Mouse (Mus musculus) gastrocnemius, postnatal 36 days (tissue): Measurements from ENCODE around the gene Hpse2. TPM values are rescaled to one million over a fixed set of nuclear protein-coding genes. Genes with fewer than 3 reads are reported as not detected.
"Not testable (repeated sequence)": the region's sequence is repeated elsewhere in the genome, so short reads cannot be mapped to it uniquely, and the experiment has no call there.

Source experiments
- DNase-seq, 2 experiments: peaks; one replicate each; pipeline ENCODE4 v3.0.0; 2022
- intact Hi-C: fragments of 180-260 bp; cut with DNase I; formaldehyde crosslinking; loops from one replicate; pipeline ENCODE4 v1.15.1; 2025
- total RNA-seq, 2 experiments: library from RNA; stranded (reverse); gene quantifications; 2 replicates each; pipeline ENCODE4 v1.2.3; 2021

The Hpse2 gene
- total RNA-seq, 2 experiments from 2014 or later: not detected

DNA sequence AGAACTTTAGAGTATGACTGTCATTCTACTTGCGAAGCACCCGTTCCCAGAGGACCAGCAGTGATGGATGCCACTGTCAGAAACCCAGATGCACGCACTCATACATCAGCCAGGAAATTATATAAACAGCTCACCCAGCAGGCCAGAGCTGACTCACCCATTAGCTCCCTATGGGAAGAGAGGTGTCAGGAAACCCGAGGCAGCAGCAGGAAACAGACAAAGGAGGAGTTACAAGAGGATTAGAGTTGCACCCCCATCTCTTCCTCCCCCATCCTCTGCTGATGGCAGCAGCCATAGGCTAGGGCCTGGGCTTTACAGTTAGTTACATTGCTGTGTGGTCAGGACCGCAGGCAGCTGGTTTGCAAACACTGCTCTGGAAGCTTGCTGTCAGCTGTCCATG is 599.8 kb downstream of the Hpse2 start:
- intact Hi-C loops: no loop called here
- no peak for DNase-seq

DNA sequence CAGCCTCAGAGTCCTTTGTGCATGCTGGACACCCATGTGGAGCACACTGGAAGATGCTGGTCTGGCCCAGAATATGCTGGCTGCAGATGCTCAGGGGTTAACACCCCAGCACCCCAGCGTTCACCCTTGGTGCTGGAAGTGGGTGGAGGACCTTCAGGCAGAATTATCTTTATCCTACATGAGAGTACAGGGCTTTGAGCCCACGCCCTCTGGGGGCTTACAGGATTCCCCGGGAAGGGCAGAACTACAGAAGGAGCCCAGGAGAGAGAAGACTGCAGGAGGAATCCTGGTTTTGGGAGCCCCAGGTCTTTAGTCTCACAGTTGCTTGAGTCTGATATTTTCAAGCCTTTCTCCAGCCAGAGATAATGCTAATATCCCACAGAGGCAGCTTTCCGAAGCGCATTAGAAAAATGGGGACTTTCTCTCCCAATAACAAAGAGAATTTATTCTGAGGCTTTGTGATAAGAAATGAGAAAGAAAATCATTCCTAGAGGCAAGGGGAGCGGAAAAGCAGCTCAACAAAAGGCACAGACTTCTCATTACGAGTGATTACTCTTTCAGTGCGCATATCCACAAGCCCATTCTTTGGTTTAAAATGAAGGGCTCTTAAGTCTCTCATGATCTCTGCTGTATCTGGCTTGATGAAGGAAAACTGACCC is 602.5 kb downstream of the Hpse2 start:
- intact Hi-C loops: no loop called here
- no peak for DNase-seq

DNA sequence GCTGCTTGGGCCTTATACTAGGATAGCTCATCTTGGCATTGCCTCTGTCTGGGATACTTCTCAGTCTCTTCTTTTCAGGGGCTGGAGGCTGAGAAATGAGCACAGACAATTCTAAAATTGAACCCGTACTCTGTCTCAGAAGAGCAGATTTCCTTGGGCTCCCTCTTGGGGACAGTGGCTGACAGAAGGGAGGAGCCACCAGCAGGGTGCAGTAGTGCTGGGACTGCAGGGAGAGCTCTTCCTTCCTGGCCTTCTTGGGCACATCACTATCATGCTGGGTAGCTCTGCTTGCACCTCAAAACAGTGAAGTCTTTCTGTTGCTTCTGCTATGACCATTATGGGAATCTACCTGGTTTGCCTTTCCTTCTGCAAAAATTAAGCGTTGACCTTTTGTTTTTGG is 603.0 kb downstream of the Hpse2 start:
- intact Hi-C loops: no loop called here

DNA sequence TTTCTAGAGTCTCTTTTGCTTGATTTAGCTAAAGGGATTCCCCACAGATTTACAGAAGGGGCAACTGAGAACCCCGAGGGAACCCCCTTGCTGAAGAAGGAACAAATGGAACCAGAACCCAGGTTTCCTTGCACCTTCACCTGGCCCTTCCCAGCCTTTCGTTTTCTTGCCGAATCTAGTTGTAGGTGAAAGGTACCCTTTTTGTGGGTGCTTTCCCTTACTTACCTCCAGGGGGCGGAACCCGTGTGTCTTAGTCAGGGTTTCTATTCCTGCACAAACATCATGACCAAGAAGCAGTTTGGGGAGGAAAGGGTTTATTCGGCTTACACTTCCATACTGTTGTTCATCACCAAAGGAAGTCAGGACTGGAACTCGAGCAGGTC is 608.0 kb downstream of the Hpse2 start:
- DNase-seq, intact Hi-C loops: not testable (repeated sequence)

More for the DNA sequence above, 603.0 kb downstream of the Hpse2 start:
- no peak for DNase-seq

DNA sequence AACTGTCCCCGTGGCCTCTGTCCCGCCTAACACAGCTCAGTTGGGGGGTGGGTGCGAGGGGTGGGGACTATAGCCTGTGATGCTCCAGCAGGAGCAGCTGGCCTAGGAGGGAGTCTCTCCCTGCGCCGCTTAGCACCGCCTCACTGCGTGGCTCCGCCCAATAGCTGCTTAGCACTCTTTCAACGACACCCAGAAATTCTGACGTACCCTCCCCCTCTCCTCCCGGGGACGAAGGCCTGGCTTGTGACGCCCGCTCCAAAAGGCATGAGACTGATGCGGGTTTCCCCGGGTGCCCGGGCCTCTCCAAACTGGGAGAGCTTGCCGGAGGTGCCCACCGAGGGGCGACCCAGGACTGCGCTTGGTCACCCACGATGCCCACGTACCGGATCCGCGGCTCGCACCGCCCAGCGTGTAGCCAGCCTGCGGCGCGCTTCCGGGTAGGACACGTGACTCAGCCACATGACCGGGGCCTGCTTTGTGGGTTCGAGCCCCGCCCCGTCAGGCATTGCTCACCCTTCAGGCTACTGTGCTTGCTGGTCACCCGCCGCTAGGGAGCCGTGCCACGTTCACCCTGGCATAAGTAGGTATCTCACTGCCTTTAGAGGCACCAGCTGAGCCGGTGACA is 608.5 kb downstream of the Hpse2 start, which contains the start of gene Hps1:
Gene Hps1, minus strand, starts transcription at position 448 of the 625 bp plus-strand sequence.
- intact Hi-C loops: loop anchor here (5.0 kb wide), 1 partner anchor 122 kb away; no protein-coding TSS in a partner anchor
- DNase-seq: peak; percentile 78 to 84

DNA sequence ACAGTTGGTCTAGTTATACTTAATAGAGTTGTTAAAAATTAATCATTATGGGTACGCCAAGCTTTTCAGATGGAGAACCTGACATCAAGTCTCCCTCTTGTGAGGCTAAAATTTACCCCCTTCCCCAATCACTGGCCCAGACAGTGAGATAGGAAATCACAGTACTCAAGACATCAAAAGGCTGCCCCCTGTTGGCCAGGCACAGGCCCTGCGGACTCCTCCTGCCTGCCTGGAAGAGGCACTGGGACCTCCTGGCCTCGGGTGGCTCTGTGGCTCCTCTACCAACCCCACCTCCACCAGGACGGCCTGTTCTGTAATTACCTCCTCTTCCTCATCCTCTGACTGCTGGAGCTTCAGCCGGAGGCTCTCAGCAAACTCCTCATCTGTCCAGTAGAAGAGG is 610.4 kb downstream of the Hpse2 start:
- intact Hi-C loops: loop anchor here (5.0 kb wide), 1 partner anchor 120 kb away; no protein-coding TSS in a partner anchor
- no peak for DNase-seq

DNA sequence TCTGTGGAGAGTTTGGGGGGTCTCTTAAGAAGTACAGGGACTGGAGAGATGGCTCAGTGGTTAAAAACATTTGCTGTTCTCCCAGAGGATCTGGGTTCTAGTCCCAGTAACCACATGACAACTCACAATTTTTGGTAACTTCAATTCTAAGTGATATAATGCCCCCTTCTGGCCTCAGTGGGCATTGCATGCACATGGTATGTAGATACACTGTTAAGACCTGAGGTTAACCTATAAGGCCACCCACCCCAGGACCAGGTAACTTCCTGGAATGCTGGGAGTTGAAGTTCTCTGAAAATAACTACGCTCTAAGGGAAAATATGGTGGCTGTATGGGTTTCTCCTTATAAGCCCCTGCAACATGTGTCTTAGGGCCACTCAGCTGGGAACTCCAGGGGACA is 611.3 kb downstream of the Hpse2 start:
- no peak for DNase-seq
- intact Hi-C loops: loop anchor here (5.0 kb wide), 1 partner anchor 120 kb away; no protein-coding TSS in a partner anchor

DNA sequence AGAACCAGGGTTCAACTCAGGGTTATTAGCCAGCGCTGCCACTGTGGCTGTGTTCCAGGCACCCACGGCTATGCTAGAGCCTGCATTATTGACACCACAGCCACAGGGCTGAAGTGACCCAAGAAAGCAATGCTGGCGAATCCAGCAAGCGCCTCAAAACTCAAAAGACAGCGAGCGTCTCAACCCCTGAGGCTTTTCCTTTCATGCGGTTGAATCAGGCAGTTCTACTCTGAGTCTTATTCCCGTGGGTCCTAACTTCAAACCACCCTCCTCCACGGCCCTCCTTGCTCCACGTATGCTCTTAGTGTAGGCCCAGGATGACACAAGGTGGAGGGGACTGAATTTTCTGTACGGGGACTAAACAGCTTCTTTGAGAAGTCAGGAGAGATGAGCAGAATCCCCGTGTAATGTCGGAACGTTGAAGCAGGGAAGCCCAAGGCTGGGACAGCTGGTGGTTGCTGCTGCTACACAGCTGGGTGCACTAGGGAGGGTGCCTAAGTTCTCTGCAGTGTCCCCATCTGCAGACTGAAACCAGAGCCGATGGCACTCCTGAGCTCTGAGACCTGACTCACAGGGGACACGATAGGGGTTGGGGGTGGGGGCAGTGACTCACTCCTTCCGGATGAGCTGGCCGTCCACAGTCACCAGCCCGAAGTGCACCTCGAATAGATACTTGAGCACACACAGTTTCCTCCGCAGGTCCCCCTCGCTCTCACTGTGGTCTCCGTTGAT is 617.8 kb downstream of the Hpse2 start:
- intact Hi-C loops: no loop called here
- no peak for DNase-seq

DNA sequence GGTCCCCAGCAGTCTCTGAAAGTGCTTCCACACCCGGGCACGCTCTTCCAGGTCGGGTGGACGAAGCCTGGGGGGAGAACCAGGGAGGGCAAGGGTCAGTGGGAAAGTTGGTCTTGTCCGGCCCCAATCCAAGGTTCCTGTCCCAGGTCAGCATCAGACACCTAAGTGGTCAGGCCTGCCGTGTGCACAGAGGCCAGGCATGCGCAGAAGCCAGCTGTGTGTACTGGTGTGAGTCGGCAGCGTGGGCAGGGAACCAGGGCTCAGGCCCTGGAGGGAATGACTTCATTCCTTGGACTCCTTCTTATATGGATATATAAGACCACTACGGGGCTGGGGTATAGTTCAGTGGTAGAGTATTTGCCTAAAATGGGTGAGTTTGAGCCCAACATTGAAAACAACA is 618.5 kb downstream of the Hpse2 start:
- no peak for DNase-seq
- intact Hi-C loops: no loop called here

DNA sequence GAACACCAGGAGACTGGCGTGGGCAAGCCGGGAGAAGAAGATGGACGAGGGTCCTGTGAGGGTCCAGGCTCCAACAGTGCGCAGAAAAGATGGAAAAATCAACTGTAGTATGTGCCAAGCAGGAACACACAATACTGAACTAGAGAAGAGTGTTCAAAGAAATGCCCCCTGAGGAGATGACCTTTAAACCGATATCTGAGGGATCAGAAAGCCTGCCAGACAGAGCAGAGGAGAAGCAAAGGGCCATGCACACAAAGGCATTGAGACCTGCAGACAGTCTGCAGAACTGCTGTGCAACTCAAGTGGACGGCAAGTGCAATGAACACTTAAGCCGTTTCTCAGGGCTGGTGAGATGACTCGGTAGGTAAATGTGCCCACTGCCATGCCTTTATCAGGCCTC is 620.8 kb downstream of the Hpse2 start:
- intact Hi-C loops: no loop called here
- DNase-seq: no peak

DNA sequence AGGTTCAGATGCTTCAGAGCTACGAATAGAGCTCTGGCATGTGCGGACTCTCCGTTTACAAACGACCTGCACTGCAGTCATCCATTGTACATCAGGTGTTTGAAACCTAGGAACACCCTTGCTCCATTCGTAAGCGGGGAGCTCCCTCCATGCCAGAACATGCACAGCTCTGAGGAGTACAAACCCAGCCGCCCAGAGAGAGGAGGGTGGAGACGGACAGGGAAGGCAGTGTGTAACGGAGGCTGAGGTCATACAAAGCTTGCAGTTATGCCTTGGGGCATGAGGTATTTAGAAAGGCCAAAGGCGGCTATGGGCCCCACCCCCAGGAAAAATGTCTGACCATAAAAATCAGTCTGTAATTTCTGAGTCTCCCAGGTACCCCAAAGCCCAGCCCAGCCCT is 623.8 kb downstream of the Hpse2 start:
- intact Hi-C loops: no loop called here
- peak in 1 of 2 experiments; percentile 10 for DNase-seq

DNA sequence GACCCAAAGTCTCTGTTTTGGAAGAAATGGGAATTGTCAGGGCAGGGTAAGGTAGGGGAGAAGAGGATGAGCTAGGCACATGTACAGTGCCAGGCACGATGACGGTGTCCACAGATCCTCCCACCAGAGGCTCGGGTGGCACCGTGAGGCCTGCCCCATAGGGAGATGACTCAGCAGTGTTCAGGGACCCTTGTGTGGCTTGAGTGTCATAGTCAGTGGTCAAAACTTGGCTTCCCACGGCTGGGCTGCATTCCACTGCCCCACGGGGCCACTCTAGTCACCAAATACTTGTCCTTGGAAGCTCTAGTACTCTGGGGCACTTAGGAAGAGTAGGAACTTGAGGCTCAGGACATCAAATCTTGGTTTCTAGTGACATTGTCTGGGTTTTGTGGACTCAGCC is 631.5 kb downstream of the Hpse2 start:
- intact Hi-C loops: loop anchor here (10.0 kb wide), 1 partner anchor 242 kb away; the partner anchor contains the start of gene R3hcc1l
- DNase-seq: no peak

DNA sequence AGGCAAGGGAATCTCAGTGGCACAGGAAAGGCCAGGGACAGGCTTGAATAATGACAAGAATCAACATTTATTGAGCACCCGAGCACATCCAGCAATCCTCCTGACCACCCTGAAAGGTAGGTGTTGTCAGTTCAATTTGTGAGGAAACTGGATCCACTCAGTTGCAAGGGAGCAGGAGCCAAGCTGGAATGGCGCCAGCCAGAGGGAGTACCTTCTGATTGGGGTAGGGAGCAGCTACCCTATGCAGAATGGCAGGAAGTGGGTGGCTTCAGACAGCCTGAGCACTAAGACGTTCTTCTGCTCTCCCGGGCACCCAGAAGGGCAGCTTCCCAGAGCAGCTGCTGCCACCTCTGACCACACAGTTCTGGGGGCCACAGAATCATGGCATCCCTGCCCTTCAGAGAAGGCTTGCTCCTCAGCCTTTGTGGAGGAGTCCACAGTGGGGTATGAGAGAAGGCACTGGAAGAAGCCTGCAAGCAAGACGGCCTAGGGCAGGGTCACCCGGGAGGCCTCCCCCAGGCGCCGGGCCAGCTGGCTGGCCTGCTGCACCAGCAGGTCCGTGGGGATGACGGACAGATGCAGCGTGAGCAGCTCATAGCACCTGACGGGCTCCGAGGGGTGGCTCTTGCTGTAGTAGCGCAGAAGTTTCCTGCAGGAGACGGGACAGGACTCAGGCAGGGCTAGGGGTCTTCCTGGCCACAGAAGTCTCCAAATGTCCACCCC is 632.8 kb downstream of the Hpse2 start:
- DNase-seq: no peak
- intact Hi-C loops: loop anchor here (10.0 kb wide), 1 partner anchor 241 kb away; the partner anchor contains the start of gene R3hcc1l

DNA sequence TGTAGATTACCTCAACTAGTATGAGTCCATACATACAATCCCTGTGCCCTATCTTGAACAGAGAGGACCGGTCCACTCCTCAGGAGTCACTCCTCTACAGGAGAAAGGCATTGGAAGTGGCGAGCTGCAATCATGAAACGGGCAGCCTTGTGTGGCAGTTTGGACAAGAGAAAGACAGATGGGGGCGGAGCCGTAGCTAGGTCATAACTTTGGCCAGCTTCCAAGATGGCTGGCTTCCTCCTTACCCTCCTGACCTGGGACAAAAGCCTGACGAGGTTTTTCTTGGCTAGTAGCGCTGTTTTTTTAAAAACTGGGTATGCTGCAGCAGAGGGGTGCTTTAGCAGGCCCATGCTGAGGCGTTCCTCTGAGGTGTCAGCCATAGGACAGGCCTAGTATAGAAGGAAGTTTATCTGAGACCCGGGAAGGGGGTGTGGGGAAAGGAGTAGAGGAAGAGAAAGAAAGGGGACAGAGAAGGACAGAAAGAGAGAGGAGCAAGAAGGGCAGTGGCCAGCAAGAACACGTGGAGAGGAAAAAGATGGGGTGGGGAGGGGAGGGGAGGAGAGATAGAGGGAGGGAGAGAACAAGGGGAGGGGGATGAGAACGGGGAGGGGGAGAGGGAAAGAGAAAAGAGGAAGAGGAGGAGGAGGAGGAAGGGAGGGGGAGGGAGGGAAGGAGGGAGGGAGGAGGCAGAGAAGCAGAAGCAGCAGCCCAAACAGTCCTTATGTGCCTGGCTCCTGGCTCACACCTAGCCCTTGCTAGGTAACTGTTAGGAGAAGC is 634.8 kb downstream of the Hpse2 start:
- intact Hi-C loops: loop anchor here (10.0 kb wide), 1 partner anchor 239 kb away; the partner anchor contains the start of gene R3hcc1l
- DNase-seq: peak; percentile 60 to 64

DNA sequence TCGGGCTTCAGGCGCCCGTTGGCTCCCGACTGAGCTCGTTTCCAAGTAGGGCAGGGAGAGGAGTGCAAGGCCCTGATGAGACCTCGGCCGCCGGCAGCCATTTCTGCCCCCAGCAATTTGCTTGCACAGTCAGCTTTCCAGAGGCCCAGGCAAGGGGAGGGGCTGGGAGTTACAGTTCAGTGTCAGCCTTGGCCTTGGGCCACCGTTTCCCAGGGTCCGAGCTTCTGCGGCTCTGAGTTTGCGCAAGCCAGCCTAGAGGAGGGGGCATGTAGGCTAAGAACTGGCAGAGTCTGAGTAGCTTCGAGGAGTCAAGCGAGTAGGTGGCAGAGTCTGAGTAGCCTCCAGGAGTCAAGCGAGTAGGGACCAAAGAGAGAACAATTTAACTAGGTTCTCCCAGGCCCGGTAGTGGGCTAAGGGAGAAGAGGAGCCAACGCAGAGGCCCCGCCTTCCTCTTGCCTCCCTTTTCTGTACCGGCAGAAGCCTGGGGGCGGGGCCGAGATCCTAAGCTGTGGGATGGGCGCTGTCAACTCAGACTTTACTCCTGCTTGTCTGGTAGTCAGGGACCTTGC is 635.7 kb downstream of the Hpse2 start, which contains the start of gene Pyroxd2:
Gene Pyroxd2, minus strand, starts transcription at position 413 of the 569 bp plus-strand sequence.
- peak; percentile 71 to 74 for DNase-seq
- intact Hi-C loops: loop anchor here (10.0 kb wide), 1 partner anchor 238 kb away; the partner anchor contains the start of gene R3hcc1l

DNA sequence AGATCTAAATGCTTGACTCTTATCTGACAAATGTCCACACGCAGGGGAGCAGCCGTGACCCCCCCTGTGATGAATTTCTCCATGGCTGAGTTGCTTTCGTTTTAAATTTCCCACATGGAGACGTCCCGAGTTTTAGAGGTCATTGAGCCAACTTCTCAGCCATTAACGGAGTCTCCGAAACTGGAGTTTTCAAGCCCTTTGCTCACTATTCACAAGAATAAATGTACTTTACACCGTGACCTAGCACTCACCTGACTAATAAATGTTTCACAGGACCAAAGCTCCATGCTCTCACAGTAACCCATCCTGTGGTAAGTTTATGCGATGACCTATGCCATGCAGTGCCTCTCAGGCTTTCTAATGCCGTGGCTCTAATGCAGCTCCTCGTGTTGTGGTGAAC is 638.0 kb downstream of the Hpse2 start:
- no peak for DNase-seq
- intact Hi-C loops: loop anchor here (10.0 kb wide), 1 partner anchor 235 kb away; the partner anchor contains the start of gene R3hcc1l

DNA sequence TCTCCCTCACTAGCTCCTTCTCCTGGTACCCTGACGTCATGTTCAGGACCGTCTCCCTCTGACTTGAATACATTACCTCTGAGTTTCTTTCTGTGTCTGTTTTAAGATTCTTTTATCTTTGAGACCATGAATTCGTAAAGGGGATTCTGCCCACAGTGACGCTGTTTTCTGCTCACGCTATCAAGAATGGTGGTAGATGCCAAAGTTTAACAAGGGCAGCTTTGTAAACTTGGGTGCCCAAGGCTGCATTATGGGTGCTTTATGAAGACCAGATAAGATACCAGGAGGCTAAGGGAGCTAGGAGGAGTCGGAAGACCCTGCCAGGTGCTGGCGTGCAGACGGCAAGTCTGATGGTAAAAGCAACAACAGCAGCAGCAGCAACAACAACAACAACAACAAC is 641.5 kb downstream of the Hpse2 start:
- no peak for DNase-seq
- intact Hi-C loops: loop anchor here (5.0 kb wide), 1 partner anchor 154 kb away; no protein-coding TSS in a partner anchor

DNA sequence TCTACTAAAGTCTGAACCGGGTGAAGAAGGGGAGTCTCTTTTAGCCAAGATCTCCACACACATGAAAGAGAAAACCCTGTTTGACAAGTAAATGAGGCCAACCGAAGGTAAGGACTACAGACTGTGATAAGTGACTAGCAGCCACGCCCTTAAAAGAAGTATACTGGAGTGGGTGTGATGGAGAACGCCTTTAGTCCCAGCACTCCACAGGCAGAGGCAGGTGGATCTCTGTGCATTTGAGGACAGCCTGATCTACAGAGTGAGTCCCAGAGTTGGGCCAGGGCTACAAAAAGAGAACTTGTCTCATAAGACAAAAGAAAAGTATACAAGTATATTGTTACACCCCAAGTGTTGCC is 642.3 kb downstream of the Hpse2 start:
- intact Hi-C loops: loop anchor here (5.0 kb wide), 1 partner anchor 154 kb away; no protein-coding TSS in a partner anchor

More for the DNA sequence above, 642.3 kb downstream of the Hpse2 start:
- DNase-seq: no peak
